Mouse (Mus musculus): ENCODE results near the gene Foxg1. TPM values are rescaled to one million over a fixed set of nuclear protein-coding genes. Genes with fewer than 3 reads are reported as not detected.

The Foxg1 gene
- not detected for total RNA-seq (2021)

GRCm38 (mm10) chr12:49382565-49383520 lies at the start of gene Foxg1:
TSS of gene Foxg1 (plus strand) at chr12:49382660.
- intact Hi-C loops (cut with DNase I), result loop anchor here (10.0 kb wide), 1 partner anchor 1542 kb away; no protein-coding TSS in a partner anchor
- DNase-seq (ENCODE audit: low spot score), result no peak

GRCm38 (mm10) chr12:49349697-49350096 lies 32.8 kb upstream of the Foxg1 start:
- intact Hi-C loops (cut with DNase I), result no loop called here

GRCm38 (mm10) chr12:49368931-49369330 lies 13.5 kb upstream of the Foxg1 start:
- no peak for DNase-seq (ENCODE audit: low spot score)
- intact Hi-C loops (cut with DNase I), result no loop called here

More at GRCm38 (mm10) chr12:49349697-49350096, 32.8 kb upstream of the Foxg1 start:
- no peak for DNase-seq (ENCODE audit: low spot score)

- DNase-seq (ENCODE audit: low spot score), result no peak
- intact Hi-C loops (cut with DNase I), result loop anchor here (5.0 to 10.0 kb wide), 4 partner anchors 583 to 1815 kb away; no protein-coding TSS in a partner anchor
Measured at GRCm38 (mm10) chr12:49372170-49372569, 10.3 kb upstream of the Foxg1 start.

GRCm38 (mm10) chr12:49373176-49373575 lies 9.3 kb upstream of the Foxg1 start:
- intact Hi-C loops (cut with DNase I), result loop anchor here (5.0 to 10.0 kb wide), 4 partner anchors 582 to 1814 kb away; no protein-coding TSS in a partner anchor
- DNase-seq (ENCODE audit: low spot score), result no peak

- no peak for DNase-seq (ENCODE audit: low spot score)
- intact Hi-C loops (cut with DNase I), result loop anchor here (5.0 to 10.0 kb wide), 4 partner anchors 581 to 1813 kb away; no protein-coding TSS in a partner anchor
Measured at GRCm38 (mm10) chr12:49373821-49374605, 8.4 kb upstream of the Foxg1 start.

GRCm38 (mm10) chr12:49374606-49374995 lies 7.9 kb upstream of the Foxg1 start:
- no peak for DNase-seq (ENCODE audit: low spot score)

GRCm38 (mm10) chr12:49375427-49376317 lies 6.8 kb upstream of the Foxg1 start:
- DNase-seq (ENCODE audit: low spot score), result no peak
- intact Hi-C loops (cut with DNase I), result loop anchor here (10.0 kb wide), 2 partner anchors 579 to 929 kb away; no protein-coding TSS in a partner anchor

More at GRCm38 (mm10) chr12:49374606-49374995, 7.9 kb upstream of the Foxg1 start:
- intact Hi-C loops (cut with DNase I), result loop anchor here (5.0 to 10.0 kb wide), 4 partner anchors 580 to 1813 kb away; no protein-coding TSS in a partner anchor

GRCm38 (mm10) chr12:49376318-49376992 lies 6.0 kb upstream of the Foxg1 start:
- DNase-seq (ENCODE audit: low spot score), result no peak
- intact Hi-C loops (cut with DNase I), result loop anchor here (10.0 kb wide), 2 partner anchors 578 to 928 kb away; no protein-coding TSS in a partner anchor

GRCm38 (mm10) chr12:49377281-49377970 lies 5.0 kb upstream of the Foxg1 start:
- intact Hi-C loops (cut with DNase I), result loop anchor here (10.0 kb wide), 2 partner anchors 577 to 927 kb away; no protein-coding TSS in a partner anchor
- no peak for DNase-seq (ENCODE audit: low spot score)

- intact Hi-C loops (cut with DNase I), result loop anchor here (10.0 kb wide), 2 partner anchors 576 to 926 kb away; no protein-coding TSS in a partner anchor
- no peak for DNase-seq (ENCODE audit: low spot score)
Measured at GRCm38 (mm10) chr12:49378920-49379319, 3.5 kb upstream of the Foxg1 start.

GRCm38 (mm10) chr12:49379446-49379845 lies 3.0 kb upstream of the Foxg1 start:
- no peak for DNase-seq (ENCODE audit: low spot score)
- intact Hi-C loops (cut with DNase I), result loop anchor here (10.0 kb wide), 2 partner anchors 575 to 925 kb away; no protein-coding TSS in a partner anchor

GRCm38 (mm10) chr12:49380442-49380841 lies 2.0 kb upstream of the Foxg1 start:
- intact Hi-C loops (cut with DNase I), result loop anchor here (10.0 kb wide), 1 partner anchor 1544 kb away; no protein-coding TSS in a partner anchor
- DNase-seq (ENCODE audit: low spot score), result no peak

- no peak for DNase-seq (ENCODE audit: low spot score)
- intact Hi-C loops (cut with DNase I), result loop anchor here (10.0 kb wide), 1 partner anchor 1544 kb away; no protein-coding TSS in a partner anchor
Measured at GRCm38 (mm10) chr12:49381031-49381525, 1.4 kb upstream of the Foxg1 start.

GRCm38 (mm10) chr12:49381721-49382365 lies 617 bp upstream of the Foxg1 start:
- no peak for DNase-seq (ENCODE audit: low spot score)
- intact Hi-C loops (cut with DNase I), result loop anchor here (10.0 kb wide), 1 partner anchor 1543 kb away; no protein-coding TSS in a partner anchor

- intact Hi-C loops (cut with DNase I), result loop anchor here (10.0 kb wide), 1 partner anchor 1541 kb away; no protein-coding TSS in a partner anchor
- DNase-seq (ENCODE audit: low spot score), result no peak
Measured at GRCm38 (mm10) chr12:49383521-49384133, 1.2 kb downstream of the Foxg1 start.
